Mouse (Mus musculus) lung, postnatal 4 days (tissue): ENCODE data around the gene Tmed10.

Source experiments
- DNase-seq, 2 experiments: peaks; one replicate each; pipeline ENCODE4 v3.0.0; 2021

Tmed10 gene

GRCm38 (mm10) chr12:85373591-85374560, 771 bp downstream of the Tmed10 start:
- peak; percentile 82 to 86 for DNase-seq

GRCm38 (mm10) chr12:85372068-85372665, 2.5 kb downstream of the Tmed10 start:
- DNase-seq: no peak

GRCm38 (mm10) chr12:85368441-85369063, 6.1 kb downstream of the Tmed10 start:
- peak in 1 of 2 experiments; percentile 30 for DNase-seq

- DNase-seq: peak in 1 of 2 experiments; percentile 27
Observed at GRCm38 (mm10) chr12:85366271-85366670, 8.4 kb downstream of the Tmed10 start.

GRCm38 (mm10) chr12:85362510-85362909, 12.1 kb downstream of the Tmed10 start:
- DNase-seq: no peak

DNA sequence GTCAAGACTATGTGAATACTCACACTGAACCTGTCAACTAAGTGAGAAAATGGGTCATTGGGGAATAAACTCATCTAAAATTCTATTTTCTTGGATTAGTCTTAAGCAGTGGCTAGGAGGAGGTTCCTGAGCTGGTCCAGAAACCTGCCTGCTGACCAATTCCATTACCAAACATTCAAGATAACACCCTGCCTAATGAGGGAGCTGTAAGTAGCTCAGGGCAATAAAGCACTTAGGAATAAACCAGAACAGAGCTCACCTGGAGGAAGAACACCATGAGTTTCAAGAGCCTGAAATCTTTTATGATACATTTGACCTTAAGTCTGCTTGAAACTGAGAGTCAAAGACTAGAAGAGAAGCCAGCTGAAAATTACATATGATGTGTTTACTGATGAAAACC, 13.1 kb downstream of the Tmed10 start:
- DNase-seq: no peak

GRCm38 (mm10) chr12:85361165-85361564, 13.5 kb downstream of the Tmed10 start:
- no peak for DNase-seq

GRCm38 (mm10) chr12:85354061-85354460, 20.6 kb downstream of the Tmed10 start:
- no peak for DNase-seq

GRCm38 (mm10) chr12:85350407-85351232, 24.0 kb downstream of the Tmed10 start:
- DNase-seq: peak in 1 of 2 experiments; percentile 18

DNA sequence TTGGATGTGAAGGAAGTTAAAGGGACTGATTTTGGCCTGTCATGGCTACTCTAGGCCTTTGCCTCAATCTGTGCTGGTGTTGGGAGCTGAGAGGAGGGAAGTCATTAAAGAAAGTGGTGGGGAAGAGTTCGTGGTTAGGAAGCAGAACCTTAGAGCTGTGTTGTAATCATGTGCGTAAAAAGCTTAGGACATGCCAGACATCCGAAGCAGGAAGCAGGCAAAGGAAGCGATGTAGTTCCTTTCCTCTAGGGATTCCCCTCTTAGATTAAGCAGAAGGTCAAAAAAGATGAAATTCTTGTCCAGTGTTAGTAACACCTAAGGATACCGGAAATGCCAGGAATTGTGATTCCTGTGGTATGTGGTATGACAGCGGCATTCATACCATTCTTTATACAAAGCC, 26.3 kb downstream of the Tmed10 start:
- DNase-seq: peak in 1 of 2 experiments; percentile 43

GRCm38 (mm10) chr12:85347196-85347595, 27.5 kb downstream of the Tmed10 start:
- no peak for DNase-seq

DNA sequence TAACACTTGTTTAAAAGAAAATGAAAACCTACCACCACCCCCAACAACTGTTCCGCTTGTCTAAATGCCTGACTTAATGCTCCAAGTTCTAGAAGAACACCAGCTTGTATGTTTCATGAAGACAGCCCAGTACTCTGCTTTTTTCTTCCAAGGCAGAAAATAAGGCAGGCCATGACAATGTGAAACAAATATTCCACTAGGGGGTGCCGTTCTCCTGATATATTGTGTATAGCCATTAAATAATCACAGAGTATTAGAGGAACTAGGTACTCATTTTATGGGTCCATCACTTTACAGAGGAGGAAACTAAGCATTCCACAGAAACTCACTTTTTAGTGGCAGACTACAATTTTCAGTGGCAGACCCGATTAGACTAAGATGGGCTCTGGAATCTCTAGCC, 28.3 kb downstream of the Tmed10 start:
- DNase-seq: peak in 1 of 2 experiments; percentile 66

DNA sequence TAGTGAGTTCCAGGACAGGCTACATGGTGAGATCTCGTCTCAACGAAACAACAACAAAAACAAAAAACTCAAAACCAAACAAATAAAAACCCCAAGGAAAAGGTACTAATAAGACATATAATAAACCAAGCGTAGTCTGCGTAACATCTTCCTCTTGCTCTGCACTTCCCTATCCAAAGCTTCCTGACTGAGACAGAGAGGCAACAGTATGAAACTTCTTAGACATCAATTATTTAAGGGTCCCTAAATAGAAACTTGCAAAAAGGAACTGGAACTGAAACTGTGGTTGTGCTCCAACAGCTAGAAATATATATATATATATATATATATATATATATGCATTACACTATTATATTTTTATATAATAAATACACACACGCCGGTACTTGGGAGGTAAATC, 29.1 kb downstream of the Tmed10 start:
- no peak for DNase-seq

DNA sequence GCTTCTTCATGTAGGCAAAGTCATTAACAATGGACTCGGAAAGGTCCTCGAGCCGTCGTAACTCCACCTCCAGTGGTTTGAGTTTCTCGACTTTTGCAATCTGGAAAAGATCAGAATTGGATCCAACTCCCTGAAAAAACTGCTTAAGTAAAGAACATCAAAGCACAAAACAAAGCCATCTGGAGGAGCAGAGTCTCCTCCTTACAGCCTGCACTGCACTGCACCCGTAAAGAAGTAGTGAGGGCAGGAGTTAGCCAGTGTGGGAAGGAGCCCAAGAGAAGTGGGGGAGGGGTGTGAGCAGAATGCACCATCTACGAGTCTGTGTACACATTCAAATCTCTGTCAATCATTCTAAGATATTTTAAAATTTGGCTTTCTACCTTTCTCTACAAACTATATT, 30.4 kb downstream of the Tmed10 start:
- no peak for DNase-seq

DNA sequence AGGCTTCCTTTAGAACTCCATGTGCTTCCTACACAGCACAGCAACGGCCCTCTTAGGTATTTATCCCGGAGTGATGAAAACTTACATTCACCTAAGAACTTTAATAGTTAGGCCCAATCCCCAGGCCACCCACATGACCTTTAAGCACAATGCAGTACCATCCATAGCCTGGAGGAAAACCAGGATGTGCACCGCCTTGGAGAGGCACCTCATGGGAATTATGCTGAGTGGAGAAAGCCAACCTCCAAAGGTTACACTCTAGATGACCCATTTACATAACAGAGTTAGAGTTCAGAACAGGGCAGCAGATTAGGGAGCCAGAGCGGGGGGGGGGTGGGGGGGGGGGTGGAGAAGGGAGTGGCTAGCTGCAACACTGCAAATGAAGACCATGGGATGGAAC, 32.3 kb downstream of the Tmed10 start:
- DNase-seq: no peak

- peak in 1 of 2 experiments; percentile 17 for DNase-seq
Observed at GRCm38 (mm10) chr12:85341131-85341530, 33.5 kb downstream of the Tmed10 start.

DNA sequence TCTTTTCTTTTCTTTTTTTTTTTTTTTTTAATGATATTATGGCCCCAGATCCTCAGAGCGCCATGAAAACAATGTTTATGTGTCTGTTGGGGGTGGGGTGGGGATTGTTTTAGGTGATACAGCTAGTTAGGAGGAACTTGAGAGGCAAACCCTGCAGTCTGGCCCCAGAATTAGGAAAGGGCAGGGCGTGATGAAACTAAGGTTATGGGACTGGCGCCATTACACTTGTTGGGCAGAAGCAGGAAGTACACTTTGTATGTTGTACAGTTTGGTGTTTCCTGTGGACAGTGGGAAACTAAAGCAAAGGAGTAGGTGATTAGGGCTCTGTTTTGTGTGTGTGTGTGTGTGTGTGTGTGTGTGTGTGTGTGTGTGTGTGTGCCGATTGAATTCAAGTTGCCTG, 34.7 kb downstream of the Tmed10 start:
- peak; percentile 57 to 70 for DNase-seq

GRCm38 (mm10) chr12:85339243-85339729, 35.4 kb downstream of the Tmed10 start, which contains the start of gene Nek9:
TSS of gene Nek9 (minus strand) at chr12:85339362.
- peak; percentile 94 to 95 for DNase-seq

GRCm38 (mm10) chr12:85338815-85339214, 35.8 kb downstream of the Tmed10 start:
- no peak for DNase-seq

DNA sequence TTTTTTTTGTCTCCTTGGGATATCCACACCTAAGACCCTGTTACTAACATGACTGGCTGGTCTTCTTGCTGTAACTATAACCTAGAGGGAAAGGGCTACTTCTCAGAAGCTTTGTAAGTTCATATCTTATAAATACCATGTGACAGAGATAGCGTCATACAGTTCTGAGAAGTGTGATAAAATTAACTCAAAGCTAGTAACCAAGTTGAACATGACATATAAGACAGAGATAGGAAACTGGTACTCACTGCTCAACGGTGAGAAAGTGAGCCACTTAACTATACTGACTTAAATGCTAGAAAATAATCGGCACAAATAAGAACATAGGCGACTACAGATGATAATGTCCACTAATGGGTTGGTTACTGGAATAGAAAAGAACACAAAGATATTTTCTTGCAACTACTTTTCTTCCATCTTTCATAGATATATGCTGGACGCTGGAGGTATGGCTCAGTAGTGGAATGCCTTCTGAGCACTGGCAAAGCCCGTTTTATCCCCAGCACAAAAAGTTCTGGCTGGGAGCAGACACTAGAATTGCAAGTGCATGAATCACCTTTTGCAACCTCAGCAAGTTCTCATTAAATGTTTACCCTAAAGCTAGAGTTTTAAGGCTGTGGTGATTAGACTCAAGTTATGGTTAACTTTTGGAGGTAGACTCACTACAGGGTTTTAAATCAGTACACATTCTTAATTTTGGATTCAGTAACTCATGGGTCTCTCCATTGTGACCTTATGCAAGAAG, 36.9 kb downstream of the Tmed10 start:
- DNase-seq: no peak

DNA sequence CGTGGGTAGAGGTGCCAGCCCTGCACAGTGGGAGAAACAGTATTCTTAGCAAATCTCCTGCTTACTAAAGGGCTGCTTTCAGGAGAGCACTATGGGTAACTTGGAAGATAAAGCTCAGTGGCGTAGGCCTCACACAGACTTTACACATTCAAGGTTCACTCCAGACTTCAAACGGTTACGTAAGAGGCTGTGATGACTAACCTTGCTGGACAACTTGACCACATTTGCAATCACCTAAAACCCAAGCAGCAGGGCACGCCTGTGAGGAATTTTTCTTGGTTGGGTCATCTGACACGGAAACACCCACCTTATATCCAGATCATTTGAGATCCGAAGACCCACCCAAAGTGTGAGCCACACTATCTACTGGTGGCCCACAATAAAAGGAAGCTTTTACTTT, 44.5 kb downstream of the Tmed10 start:
- no peak for DNase-seq

DNA sequence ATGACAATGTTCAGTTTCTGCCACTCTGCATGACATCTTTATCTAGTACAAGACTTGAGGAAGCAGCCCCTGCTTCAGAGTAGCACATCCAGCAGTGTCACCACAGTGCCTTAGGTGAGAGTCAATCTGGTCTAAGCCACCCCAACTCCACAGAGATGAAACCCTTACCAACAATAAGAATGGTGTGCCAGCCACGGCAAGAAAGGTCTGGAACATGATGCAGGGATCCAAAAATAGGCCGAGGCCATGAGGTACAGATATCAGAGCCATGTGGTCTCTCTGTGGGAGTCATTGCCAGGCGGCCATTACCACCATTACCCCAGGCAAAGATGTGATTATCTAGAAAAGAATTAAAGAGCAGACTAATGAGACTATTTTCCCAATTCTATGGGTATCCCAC, 66.0 kb downstream of the Tmed10 start:
- no peak for DNase-seq
